Mouse (Mus musculus): ENCODE measurements around the gene Rnf44. TPM values are rescaled to one million over a fixed set of nuclear protein-coding genes. Genes with fewer than 3 reads are reported as not detected.

The Rnf44 gene
- polyA plus RNA-seq (2014; fragmentation: Nextera tagmentation; extraction: Ambion mirVana), result 88.6 and 111 TPM in 2 replicates

DNA sequence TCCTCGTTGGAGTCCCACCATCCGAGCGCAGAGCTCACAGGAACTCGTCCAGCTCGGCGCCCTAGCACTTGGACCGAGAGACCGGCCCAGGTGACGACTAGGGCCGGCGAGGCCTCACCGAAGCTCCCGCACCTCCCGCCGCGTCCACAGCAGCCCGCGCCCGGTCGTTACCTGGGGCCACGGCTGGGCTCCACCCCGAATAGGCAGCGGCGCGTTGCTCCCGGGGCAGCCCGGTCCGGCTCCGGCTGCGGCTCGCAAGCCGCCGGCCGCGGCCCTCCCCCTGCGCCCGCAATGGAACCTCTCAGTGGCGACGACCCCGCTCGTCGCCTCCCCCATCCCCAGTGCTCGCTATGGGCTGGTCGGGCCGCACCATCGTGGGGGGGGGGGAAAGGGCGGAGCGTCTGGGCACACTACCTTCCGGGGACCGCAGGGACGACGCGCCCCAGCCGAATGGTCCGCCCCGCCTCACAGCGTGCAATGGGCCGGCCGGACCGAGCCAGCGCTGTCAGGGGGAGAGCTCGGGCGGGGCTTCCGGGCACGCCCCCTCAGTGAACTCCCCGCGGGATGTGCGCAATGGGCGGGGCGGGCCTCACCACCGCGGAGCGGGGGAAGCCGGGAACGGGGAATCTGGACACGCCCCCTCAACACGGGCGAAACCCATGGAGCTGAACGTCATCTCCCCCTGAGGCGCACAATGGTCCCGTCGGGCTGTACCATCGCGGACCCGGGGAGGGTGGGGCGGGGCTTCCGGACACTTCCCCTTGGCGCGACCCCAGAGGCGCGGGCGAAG lies at the start of gene Rnf44:
TSS of gene Rnf44 (minus strand) at position 350 of the 790 bp plus-strand sequence.
- Histone ChIP-seq H3K27ac (ENCODE audit: low read depth, low read length) (peak within 1 kb of the TSS; percentile 76), H3K4me3 (ENCODE audit: low read depth, low read length) (peak within 1 kb of the TSS; percentile 95), H3K4me1 (ENCODE audit: control insufficient read depth, insufficient read depth, low read length) (peaks cover 10% of the 10 kb centered on the region), H3K9ac (ENCODE audit: low read length) (peak within 1 kb of the TSS; percentile 74), H3K36me3 (ENCODE audit: control insufficient read depth, insufficient read depth, low read length) (no peaks in the 10 kb centered on the region), H3K27me3 (ENCODE audit: control insufficient read depth, insufficient read depth, low read length) (no peaks in the 10 kb centered on the region), H3K9me3 (ENCODE audit: control insufficient read depth, low read length) (no peaks in the 10 kb centered on the region), H3K4me2 (peak within 1 kb of the TSS; percentile 93)
- ATAC-seq (ENCODE audit: low FRiP score) (peak; percentile 98), DNase-seq (ENCODE audit: low spot score, missing footprints) (peak; percentile 100)
- under 1% methylated on average over 84 of the region's 92 CpGs for WGBS

DNA sequence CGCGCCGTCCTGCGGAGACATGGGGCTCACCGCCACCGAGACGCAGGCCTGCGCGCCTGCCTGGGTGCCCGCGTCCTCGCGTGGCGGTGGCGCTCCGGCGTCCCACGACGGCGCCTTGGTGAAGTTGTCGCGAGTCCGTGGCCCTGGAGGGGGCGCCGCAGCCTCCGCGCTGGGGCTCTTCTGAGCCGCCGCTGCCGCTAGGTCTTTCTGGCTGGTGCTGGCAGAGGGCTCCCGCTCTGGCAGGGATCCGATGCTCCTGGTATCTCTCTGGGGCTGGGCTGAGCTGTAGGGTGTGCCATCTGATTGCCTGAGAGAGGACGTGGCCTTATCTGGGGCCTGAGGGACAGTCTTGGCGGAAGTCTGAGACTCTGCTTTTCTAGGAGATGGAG lies 44.5 kb upstream of the Rnf44 start:
- Histone ChIP-seq H3K9me3 (ENCODE audit: control insufficient read depth, low read length) (no peaks in the 10 kb centered on the region), H3K27me3 (ENCODE audit: control insufficient read depth, insufficient read depth, low read length) (peaks cover 34% of the 10 kb centered on the region), H3K9ac (ENCODE audit: low read length) (no peak overlapping the region), H3K4me2 (peak overlapping the region; percentile 26), H3K4me1 (ENCODE audit: control insufficient read depth, insufficient read depth, low read length) (peaks cover 6% of the 10 kb centered on the region), H3K36me3 (ENCODE audit: control insufficient read depth, insufficient read depth, low read length) (no peaks in the 10 kb centered on the region), H3K27ac (ENCODE audit: low read depth, low read length) (no peak overlapping the region), H3K4me3 (ENCODE audit: low read depth, low read length) (peak overlapping the region; percentile 4)
- no peak for ATAC-seq (ENCODE audit: low FRiP score)
- no peak for DNase-seq (ENCODE audit: low spot score, missing footprints)
- WGBS, result 4% methylated on average over 29 of the region's 34 CpGs

DNA sequence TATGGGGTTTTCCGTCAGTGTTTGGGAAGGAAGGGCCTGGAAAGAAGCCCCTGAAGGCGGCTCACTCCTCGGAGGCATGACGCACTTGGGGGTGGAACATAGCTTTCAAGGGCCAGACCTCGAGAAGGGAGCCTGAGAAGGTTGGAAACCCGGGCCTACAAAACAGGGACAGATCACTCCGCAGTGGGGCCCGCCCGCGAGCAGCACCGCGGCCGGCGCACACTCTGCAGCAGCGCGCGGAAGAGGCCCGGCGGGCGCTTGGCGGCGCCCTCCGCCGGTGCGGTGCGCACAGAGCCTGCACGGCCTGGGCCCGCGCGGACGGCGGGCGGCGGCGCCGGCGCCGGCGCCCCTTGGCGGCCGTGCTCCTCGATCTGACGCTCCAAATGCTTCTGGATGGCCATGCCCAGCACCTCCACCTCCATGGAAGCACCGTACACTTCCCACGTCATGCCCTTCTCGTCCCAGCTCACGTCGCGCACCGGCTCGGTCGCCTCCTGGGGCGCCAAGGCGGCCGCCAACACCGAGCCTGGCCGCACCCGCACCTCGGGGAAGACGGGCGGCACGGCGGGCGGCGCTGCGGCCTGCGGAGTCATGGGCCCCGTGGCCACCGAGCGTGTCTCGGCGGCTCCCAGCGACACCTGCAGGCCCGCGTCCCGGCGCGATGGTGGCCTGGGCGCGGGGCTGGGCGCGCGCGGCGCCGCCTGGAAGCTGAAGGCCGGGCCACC lies 43.9 kb upstream of the Rnf44 start:
- ATAC-seq (ENCODE audit: low FRiP score) (0 out of 2 replicates have a peak, but pooled peaks have one; percentile 55), DNase-seq (ENCODE audit: low spot score, missing footprints) (no peak)
- H3K9ac ChIP-seq (ENCODE audit: low read length), result no peak overlapping the region

DNA sequence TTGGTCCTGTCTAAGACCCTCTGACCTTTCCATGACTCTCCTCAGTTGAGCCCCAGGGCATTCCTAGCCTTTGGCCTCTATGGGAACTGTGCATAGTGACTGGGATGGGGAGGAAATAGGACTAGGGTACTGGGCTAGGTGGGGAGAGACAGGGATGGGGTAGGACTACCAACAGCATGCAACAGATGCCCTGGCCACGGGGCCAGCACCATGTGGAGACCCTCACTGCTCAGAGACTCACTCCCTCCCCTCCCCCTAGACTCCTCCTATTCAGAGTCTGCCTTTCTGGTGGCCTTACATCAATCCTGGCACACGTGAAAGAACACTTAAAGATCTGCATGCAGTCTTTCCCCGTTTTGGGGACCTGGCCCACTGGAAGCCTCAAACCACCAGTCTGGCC lies 43.2 kb upstream of the Rnf44 start:
- no peak overlapping the region for H3K9ac ChIP-seq (ENCODE audit: low read length)
- no peaks in the 10 kb centered on the region for H3K36me3 ChIP-seq (ENCODE audit: control insufficient read depth, insufficient read depth, low read length)
- peaks cover 34% of the 10 kb centered on the region for H3K27me3 ChIP-seq (ENCODE audit: control insufficient read depth, insufficient read depth, low read length)
- no peaks in the 10 kb centered on the region for H3K9me3 ChIP-seq (ENCODE audit: control insufficient read depth, low read length)
- H3K4me3 ChIP-seq (ENCODE audit: low read depth, low read length), result no peak overlapping the region
- H3K4me1 ChIP-seq (ENCODE audit: control insufficient read depth, insufficient read depth, low read length), result peaks cover 6% of the 10 kb centered on the region
- WGBS, result 23% methylated on average over 3 of the region's 3 CpGs
- H3K4me2 ChIP-seq, result no peak overlapping the region
- DNase-seq (ENCODE audit: low spot score, missing footprints) (no peak), ATAC-seq (ENCODE audit: low FRiP score) (0 out of 2 replicates have a peak, but pooled peaks have one; percentile 35)
- no peak overlapping the region for H3K27ac ChIP-seq (ENCODE audit: low read depth, low read length)

More for the DNA sequence above, 43.9 kb upstream of the Rnf44 start:
- H3K9me3 ChIP-seq (ENCODE audit: control insufficient read depth, low read length), result no peaks in the 10 kb centered on the region
- no peaks in the 10 kb centered on the region for H3K36me3 ChIP-seq (ENCODE audit: control insufficient read depth, insufficient read depth, low read length)
- peak overlapping the region; percentile 26 for H3K4me2 ChIP-seq
- H3K4me3 ChIP-seq (ENCODE audit: low read depth, low read length), result peak overlapping the region; percentile 4
- H3K27me3 ChIP-seq (ENCODE audit: control insufficient read depth, insufficient read depth, low read length), result peaks cover 34% of the 10 kb centered on the region
- H3K4me1 ChIP-seq (ENCODE audit: control insufficient read depth, insufficient read depth, low read length), result peaks cover 6% of the 10 kb centered on the region
- 2% methylated on average over 66 of the region's 87 CpGs for WGBS
- no peak overlapping the region for H3K27ac ChIP-seq (ENCODE audit: low read depth, low read length)

DNA sequence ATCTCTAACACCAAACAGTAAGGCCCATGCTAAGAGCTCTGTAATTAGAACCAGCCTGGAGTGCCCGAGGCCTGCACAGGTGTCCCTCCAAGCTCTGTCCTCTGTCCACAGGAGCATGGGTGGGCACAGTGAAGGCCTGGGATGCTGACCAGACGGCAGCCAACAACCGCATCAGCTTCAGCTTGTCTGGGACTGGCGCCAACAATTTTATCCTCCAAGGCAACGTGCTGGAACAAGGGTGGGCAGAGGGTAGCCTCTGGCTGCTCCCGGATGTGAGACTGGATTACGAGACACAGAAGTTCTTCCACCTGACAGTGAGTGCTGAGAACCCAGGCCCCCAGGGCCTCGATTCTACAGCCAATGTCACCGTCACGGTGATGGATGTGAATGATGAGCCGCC lies 32.4 kb upstream of the Rnf44 start:
- H3K4me3 ChIP-seq (ENCODE audit: low read depth, low read length), result no peak overlapping the region
- no peaks in the 10 kb centered on the region for H3K36me3 ChIP-seq (ENCODE audit: control insufficient read depth, insufficient read depth, low read length)
- DNase-seq (ENCODE audit: low spot score, missing footprints) (no peak), ATAC-seq (ENCODE audit: low FRiP score) (no peak)
- no peak overlapping the region for H3K27ac ChIP-seq (ENCODE audit: low read depth, low read length)
- H3K9ac ChIP-seq (ENCODE audit: low read length), result no peak overlapping the region
- no peak overlapping the region for H3K4me2 ChIP-seq
- no peaks in the 10 kb centered on the region for H3K4me1 ChIP-seq (ENCODE audit: control insufficient read depth, insufficient read depth, low read length)
- H3K27me3 ChIP-seq (ENCODE audit: control insufficient read depth, insufficient read depth, low read length), result no peaks in the 10 kb centered on the region
- no peaks in the 10 kb centered on the region for H3K9me3 ChIP-seq (ENCODE audit: control insufficient read depth, low read length)
- WGBS, result 82% methylated on average over 11 of the region's 11 CpGs

DNA sequence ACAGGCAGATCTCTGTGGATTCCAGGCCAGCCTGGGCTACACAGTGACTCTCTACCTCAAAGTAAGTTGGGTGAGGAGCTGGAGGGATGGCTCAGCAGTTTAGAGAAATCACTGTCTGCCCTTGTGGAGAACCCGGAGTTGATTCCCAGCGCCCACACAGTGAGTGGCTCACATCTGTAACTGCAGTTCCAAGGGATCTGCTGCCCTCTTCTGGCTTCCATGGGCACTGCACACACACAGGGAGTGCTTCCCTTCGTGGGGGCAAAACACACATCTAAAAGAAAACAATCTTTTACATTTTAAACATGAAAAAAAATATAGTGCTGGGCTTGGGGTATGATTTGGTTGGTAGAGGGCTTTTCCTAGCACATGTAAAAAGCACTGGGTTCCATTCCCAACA lies 29.4 kb upstream of the Rnf44 start:
- no peak for DNase-seq (ENCODE audit: low spot score, missing footprints)
- 96% methylated on average over 3 of the region's 3 CpGs for WGBS
- Histone ChIP-seq H3K27ac (ENCODE audit: low read depth, low read length) (no peak overlapping the region), H3K4me1 (ENCODE audit: control insufficient read depth, insufficient read depth, low read length) (no peaks in the 10 kb centered on the region), H3K27me3 (ENCODE audit: control insufficient read depth, insufficient read depth, low read length) (no peaks in the 10 kb centered on the region), H3K9ac (ENCODE audit: low read length) (no peak overlapping the region), H3K9me3 (ENCODE audit: control insufficient read depth, low read length) (no peaks in the 10 kb centered on the region), H3K4me3 (ENCODE audit: low read depth, low read length) (no peak overlapping the region), H3K4me2 (no peak overlapping the region), H3K36me3 (ENCODE audit: control insufficient read depth, insufficient read depth, low read length) (no peaks in the 10 kb centered on the region)
- no peak for ATAC-seq (ENCODE audit: low FRiP score)

DNA sequence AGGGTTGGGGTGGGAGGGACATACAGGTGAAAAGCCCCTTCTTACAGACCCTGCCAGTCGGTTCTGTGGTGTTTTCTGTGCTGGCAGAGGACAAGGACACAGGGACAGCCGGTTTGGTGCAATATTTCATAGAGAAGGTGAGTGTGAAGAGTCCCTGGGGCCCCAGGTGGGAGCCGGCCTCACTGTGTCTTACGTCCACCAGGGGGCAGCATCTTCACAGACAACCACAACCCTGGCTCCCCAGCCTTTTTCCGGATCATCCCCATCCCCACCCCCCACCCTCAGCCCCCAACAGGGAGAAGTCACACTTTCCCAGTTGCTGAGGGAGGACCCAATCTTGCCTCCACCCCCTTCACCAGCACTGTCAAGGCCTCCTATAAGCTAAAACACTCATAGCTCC lies 23.2 kb upstream of the Rnf44 start:
- no peak overlapping the region for H3K9ac ChIP-seq (ENCODE audit: low read length)
- 2% methylated on average over 5 of the region's 5 CpGs for WGBS
- no peaks in the 10 kb centered on the region for H3K4me1 ChIP-seq (ENCODE audit: control insufficient read depth, insufficient read depth, low read length)
- no peaks in the 10 kb centered on the region for H3K27me3 ChIP-seq (ENCODE audit: control insufficient read depth, insufficient read depth, low read length)
- no peaks in the 10 kb centered on the region for H3K9me3 ChIP-seq (ENCODE audit: control insufficient read depth, low read length)
- H3K27ac ChIP-seq (ENCODE audit: low read depth, low read length), result no peak overlapping the region
- ATAC-seq (ENCODE audit: low FRiP score), result peak; percentile 38; the same call in 1 of the 2 replicates
- no peak overlapping the region for H3K4me3 ChIP-seq (ENCODE audit: low read depth, low read length)
- no peaks in the 10 kb centered on the region for H3K36me3 ChIP-seq (ENCODE audit: control insufficient read depth, insufficient read depth, low read length)
- H3K4me2 ChIP-seq, result no peak overlapping the region
- DNase-seq (ENCODE audit: low spot score, missing footprints), result no peak

DNA sequence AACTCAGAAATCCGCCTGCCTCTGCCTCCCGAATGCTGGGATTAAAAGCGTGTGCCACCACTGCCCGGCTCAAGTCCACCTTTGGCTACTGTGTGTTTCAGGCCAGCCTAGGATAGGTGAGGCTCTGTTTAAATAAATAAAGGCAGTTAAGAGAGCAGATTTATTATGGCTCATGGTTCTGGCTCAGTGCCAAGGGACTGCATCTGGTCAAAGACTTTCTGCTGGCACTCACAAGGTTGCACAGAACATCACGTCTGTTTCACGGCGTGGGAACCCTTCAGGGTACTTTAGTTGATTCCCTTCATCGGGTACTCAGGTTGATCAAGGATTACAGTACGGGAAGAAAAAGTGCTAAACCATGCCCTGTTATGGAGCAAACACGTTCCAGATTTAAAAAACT lies 21.3 kb upstream of the Rnf44 start:
- DNase-seq (ENCODE audit: low spot score, missing footprints) (no peak), ATAC-seq (ENCODE audit: low FRiP score) (no peak)
- H3K27ac ChIP-seq (ENCODE audit: low read depth, low read length), result no peak overlapping the region
- 80% methylated on average over 10 of the region's 10 CpGs for WGBS
- H3K9me3 ChIP-seq (ENCODE audit: control insufficient read depth, low read length), result no peaks in the 10 kb centered on the region
- H3K4me3 ChIP-seq (ENCODE audit: low read depth, low read length), result no peak overlapping the region
- H3K9ac ChIP-seq (ENCODE audit: low read length), result no peak overlapping the region
- no peaks in the 10 kb centered on the region for H3K4me1 ChIP-seq (ENCODE audit: control insufficient read depth, insufficient read depth, low read length)
- H3K4me2 ChIP-seq, result no peak overlapping the region
- H3K27me3 ChIP-seq (ENCODE audit: control insufficient read depth, insufficient read depth, low read length), result no peaks in the 10 kb centered on the region
- no peaks in the 10 kb centered on the region for H3K36me3 ChIP-seq (ENCODE audit: control insufficient read depth, insufficient read depth, low read length)

DNA sequence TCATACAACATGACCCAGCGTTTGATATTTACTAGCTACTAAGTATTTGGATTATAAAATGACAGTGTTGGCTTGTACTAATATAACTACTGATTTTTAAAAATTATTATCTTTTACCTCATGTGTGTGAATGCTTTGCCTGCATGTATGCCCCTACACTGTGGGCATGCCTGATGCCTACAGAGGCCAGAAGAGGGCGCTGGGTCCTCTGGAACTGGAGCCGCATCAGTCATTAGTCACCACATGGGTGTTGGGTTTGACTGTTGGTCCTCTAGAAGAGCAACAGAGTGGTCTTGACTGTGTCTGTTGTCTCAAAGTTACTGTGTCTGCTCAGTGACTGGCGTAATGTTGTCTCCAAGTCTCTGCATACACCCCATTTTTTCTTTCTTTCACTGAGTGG lies 20.7 kb upstream of the Rnf44 start:
- Histone ChIP-seq H3K9ac (ENCODE audit: low read length) (no peak overlapping the region), H3K4me1 (ENCODE audit: control insufficient read depth, insufficient read depth, low read length) (no peaks in the 10 kb centered on the region), H3K4me3 (ENCODE audit: low read depth, low read length) (no peak overlapping the region), H3K9me3 (ENCODE audit: control insufficient read depth, low read length) (no peaks in the 10 kb centered on the region), H3K36me3 (ENCODE audit: control insufficient read depth, insufficient read depth, low read length) (no peaks in the 10 kb centered on the region), H3K4me2 (no peak overlapping the region), H3K27me3 (ENCODE audit: control insufficient read depth, insufficient read depth, low read length) (no peaks in the 10 kb centered on the region), H3K27ac (ENCODE audit: low read depth, low read length) (no peak overlapping the region)
- no peak for ATAC-seq (ENCODE audit: low FRiP score)
- WGBS, result 41% methylated on average over 4 of the region's 4 CpGs
- DNase-seq (ENCODE audit: low spot score, missing footprints), result no peak
